Mouse (Mus musculus) adrenal gland, postnatal 10 days (tissue): ENCODE measurements around the gene Foxd4. TPM values are rescaled to one million over a fixed set of nuclear protein-coding genes. Genes with fewer than 3 reads are reported as not detected.
A peak's percentile ranks its signal among the peaks of the same experiment; 100 is the strongest.
"Not testable (repeated sequence)": the region's sequence is repeated elsewhere in the genome, so short reads cannot be mapped to it uniquely, and the experiment has no call there.

Source experiments
- DNase-seq: peaks from one replicate; pipeline ENCODE4 v3.0.0; 2021; ENCODE audit warnings: mixed read lengths
- microRNA-seq: library from miRNA; unstranded; fragments of <30 nt; microRNA quantifications from one replicate; pipeline ENCODE4 v1.2.0, GENCODE M21; 2021
- total RNA-seq, 2 experiments: library from RNA; stranded (reverse); gene quantifications; 2 replicates each; pipeline ENCODE4 v1.2.3; 2021

Gene Foxd4
- total RNA-seq, 2 experiments from 2014 or later: not detected

DNA sequence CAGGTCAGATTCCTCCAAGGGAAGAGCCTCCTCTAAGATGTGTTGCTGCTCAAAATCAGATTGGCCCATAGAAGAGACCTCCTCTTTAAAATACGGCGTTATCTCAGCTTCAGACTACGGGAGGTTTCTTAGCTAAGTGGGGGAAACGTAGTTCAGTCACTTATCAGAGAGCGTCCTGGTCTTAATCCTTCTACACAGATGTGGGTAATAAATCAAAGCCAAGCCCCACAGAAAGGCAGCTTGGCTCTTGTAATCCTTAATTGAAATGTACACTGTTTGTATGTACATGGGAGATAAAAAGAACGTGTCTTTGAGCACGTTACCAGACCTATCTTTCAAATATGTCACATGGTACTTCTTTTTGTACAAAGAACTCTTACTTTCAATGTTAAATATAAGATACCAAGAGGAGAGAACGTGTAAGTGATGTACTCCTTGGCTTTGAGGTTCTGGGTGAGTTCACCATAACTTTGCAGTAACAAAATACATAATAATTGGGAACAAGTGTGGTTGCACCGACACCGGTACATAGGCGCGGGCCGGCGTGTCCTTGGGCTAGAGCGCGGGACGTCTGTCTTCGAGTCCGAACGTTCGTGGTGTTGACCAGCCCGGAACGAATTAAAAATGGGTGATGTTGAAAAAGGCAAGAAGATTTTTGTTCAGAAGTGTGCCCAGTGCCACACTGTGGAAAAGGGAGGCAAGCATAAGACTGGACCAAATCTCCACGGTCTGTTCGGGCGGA lies 25.7 kb downstream of the Foxd4 start, which contains the start of gene Gm10053:
Gm10053 (plus strand) TSS at position 558 of the 742 bp plus-strand sequence.
- DNase-seq: not testable (repeated sequence)

- peak; percentile 20 for DNase-seq
Observed at GRCm38 (mm10) chr19:24873873-24874272, 27.1 kb downstream of the Foxd4 start.

GRCm38 (mm10) chr19:24871037-24871635 lies 29.9 kb downstream of the Foxd4 start:
- peak; percentile 84 for DNase-seq

GRCm38 (mm10) chr19:24865436-24865835 lies 35.6 kb downstream of the Foxd4 start:
- peak; percentile 47 for DNase-seq

DNA sequence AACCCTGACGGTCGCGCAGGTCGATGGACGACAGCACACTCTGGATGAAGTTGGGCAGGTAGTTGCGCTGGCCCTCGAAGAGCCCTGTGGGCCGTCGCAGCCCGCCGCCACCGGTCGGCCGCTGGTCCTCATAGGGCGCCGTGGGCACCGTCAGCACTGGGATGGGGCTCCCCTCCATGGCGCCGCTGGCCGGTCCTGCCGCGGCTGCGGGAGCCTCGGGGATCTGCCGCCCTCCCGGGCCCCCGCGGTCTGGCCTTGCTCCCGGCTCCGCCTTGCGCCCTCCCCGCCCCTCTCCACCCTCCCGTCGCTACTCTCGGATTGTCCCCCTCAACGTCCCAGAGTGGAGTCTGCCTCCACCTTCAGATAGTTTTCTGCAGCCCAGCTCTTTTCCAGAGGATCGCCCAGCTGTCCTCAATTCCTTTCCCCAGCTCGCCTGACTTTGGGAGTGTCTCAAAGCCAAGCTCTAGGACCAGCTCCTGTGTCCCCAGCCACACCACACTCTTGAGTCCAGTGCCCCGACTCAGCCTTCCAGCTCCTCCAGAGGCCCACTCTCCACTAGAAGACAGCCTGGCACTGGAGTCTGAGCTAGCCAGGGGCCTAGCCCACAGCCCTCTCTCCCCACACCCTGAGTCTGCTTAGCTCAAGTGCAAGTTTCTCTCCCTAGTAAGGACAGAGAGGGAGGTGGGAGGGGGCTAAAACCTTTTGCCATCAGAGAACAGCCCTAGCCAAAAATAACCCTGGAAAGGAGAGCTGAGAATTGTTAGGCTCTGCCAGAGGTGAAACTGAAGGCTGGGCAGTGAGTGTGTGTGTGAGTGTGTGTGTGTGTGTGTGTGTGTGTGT lies 39.2 kb downstream of the Foxd4 start, which contains the start of gene Pgm5:
Pgm5 (minus strand) TSS at position 244 of the 840 bp plus-strand sequence.
- DNase-seq: peak; percentile 81

DNA sequence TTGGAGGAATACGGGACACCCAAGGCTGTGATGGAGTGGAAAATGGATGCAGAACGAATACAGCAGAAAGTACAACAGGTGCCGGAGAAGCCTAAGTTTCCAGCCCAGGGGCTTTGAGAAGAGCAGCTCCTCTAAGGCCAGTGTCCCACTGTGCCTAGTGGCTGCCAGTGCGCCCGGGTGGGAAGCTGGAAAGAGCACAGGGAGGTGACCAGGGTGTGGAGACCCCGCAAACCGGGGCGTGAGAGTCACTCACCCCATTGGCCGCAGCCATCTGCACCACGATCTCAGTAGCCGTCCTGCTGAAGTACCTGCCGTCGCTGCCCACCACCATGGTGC lies 39.8 kb downstream of the Foxd4 start:
- no peak for DNase-seq

GRCm38 (mm10) chr19:24851456-24852315 lies 49.3 kb downstream of the Foxd4 start:
- DNase-seq: peak; percentile 65

Small RNAs within 50 kb of the gene (microRNA-seq; reads per million reads assigned to microRNA genes)
- not detected for gene Mir3084-1

Other genes starting within 250 kb of the Foxd4 start
- gene Tmem252, start 227.2 kb downstream of the Foxd4 start, total RNA-seq: under 1 TPM; 0.24 to 0.51 TPM
- gene Pgm5, start 39.3 kb downstream of the Foxd4 start, total RNA-seq: 10 to 100 TPM; 47.4 to 48.7 TPM
- gene Gm10053, start 25.5 kb downstream of the Foxd4 start, total RNA-seq: 100 to 1,000 TPM; 680 to 715 TPM
- 10 to 100 TPM; 13.1 to 15.0 TPM for gene Cbwd1, start 60.4 kb upstream of the Foxd4 start, total RNA-seq
- 10 to 100 TPM; 23.0 to 29.0 TPM for gene Dock8, start 98.3 kb upstream of the Foxd4 start, total RNA-seq